18 mouse cellular contexts compared by ENCODE assay signal in genomic region chr4:155137891-155138290, GRCm38 (mm10). TPM values are rescaled to one million over a fixed set of nuclear protein-coding genes. Genes with fewer than 3 reads are reported as not detected.
A peak's percentile ranks its signal among the peaks of the same experiment; 100 is the strongest.
DNase-seq lines count a peak whose midpoint lies in the region; ATAC-seq and TF ChIP-seq lines count a peak whose summit lies in the region.
"Had no signal": no experiment of that assay in that cellular context is flagged by ENCODE, and none has a peak within 500 bp of the region (broad histone marks: within the 10 kb centered on the region; RNA-seq: fewer than 3 reads in every experiment).

No protein-coding gene starts in this region.

- H3K27ac ChIP-seq in forebrain, embryonic 10.5 days: peak overlapping the region; percentile 41; the same call in 1 of the 2 replicates
- no peak overlapping the region for H3K27ac ChIP-seq in forebrain, embryonic 12.5 days
- H3K27ac ChIP-seq in kidney, embryonic 15.5 days: no peak overlapping the region
- peak overlapping the region; percentile 40 for H3K27ac ChIP-seq in embryonic facial prominence, embryonic 10.5 days (replicated peaks)
- H3K27ac ChIP-seq in limb, embryonic 12.5 days: 0 out of 2 replicates have a peak overlapping the region, but pooled peaks have one; percentile 37
- H3K27ac ChIP-seq in hindbrain, postnatal 0 days: no peak overlapping the region
- H3K27ac ChIP-seq: heart, embryonic 15.5 days; hindbrain, embryonic 15.5 days; layer of hippocampus, adult 2 months; liver, embryonic 15.5 days had no signal

- H3K4me3 ChIP-seq in forebrain, embryonic 10.5 days: no peak overlapping the region
- no peak overlapping the region for H3K4me3 ChIP-seq in forebrain, embryonic 12.5 days (replicated peaks)
- no peak overlapping the region for H3K4me3 ChIP-seq in kidney, embryonic 15.5 days (replicated peaks)
- no peak overlapping the region for H3K4me3 ChIP-seq in embryonic facial prominence, embryonic 10.5 days
- no peak overlapping the region for H3K4me3 ChIP-seq in limb, embryonic 12.5 days (replicated peaks)
- no peak overlapping the region for H3K4me3 ChIP-seq in hindbrain, postnatal 0 days (ENCODE audit: low read length)
- H3K4me3 ChIP-seq: embryonic facial prominence, embryonic 13.5 days; heart, embryonic 15.5 days; hindbrain, embryonic 15.5 days; layer of hippocampus, adult 2 months; liver, embryonic 15.5 days had no signal

- TF ChIP-seq CTCF in hindbrain, postnatal 0 days (IDR thresholded peaks at IDR 0.05; ENCODE audit: low read depth): no peak

- no peaks in the 10 kb centered on the region for H3K27me3 ChIP-seq in forebrain, embryonic 10.5 days (ENCODE audit: poor library complexity, severe bottlenecking)
- H3K27me3 ChIP-seq in forebrain, embryonic 12.5 days: no peaks in the 10 kb centered on the region
- no peaks in the 10 kb centered on the region for H3K27me3 ChIP-seq in kidney, embryonic 15.5 days
- no peaks in the 10 kb centered on the region; the same call in 1 of the 2 replicates for H3K27me3 ChIP-seq in embryonic facial prominence, embryonic 10.5 days (replicated peaks; ENCODE audit: low read depth, poor library complexity, severe bottlenecking)
- no peaks in the 10 kb centered on the region for H3K27me3 ChIP-seq in limb, embryonic 12.5 days
- H3K27me3 ChIP-seq in hindbrain, postnatal 0 days (ENCODE audit: insufficient read depth, low read length): no peaks in the 10 kb centered on the region
- H3K27me3 ChIP-seq: embryonic facial prominence, embryonic 13.5 days; heart, embryonic 15.5 days; hindbrain, embryonic 15.5 days; liver, embryonic 15.5 days had no signal

- H3K9me3 ChIP-seq in forebrain, embryonic 10.5 days: no peaks in the 10 kb centered on the region
- H3K9me3 ChIP-seq in forebrain, embryonic 12.5 days: no peaks in the 10 kb centered on the region
- no peaks in the 10 kb centered on the region for H3K9me3 ChIP-seq in kidney, embryonic 15.5 days (replicated peaks)
- H3K9me3 ChIP-seq in embryonic facial prominence, embryonic 10.5 days: no peaks in the 10 kb centered on the region
- H3K9me3 ChIP-seq in limb, embryonic 12.5 days: no peaks in the 10 kb centered on the region
- H3K9me3 ChIP-seq in hindbrain, postnatal 0 days (ENCODE audit: low read length): no peaks in the 10 kb centered on the region
- H3K9me3 ChIP-seq: embryonic facial prominence, embryonic 13.5 days; heart, embryonic 15.5 days; hindbrain, embryonic 15.5 days; liver, embryonic 15.5 days had no signal

- no peak overlapping the region for H3K9ac ChIP-seq in forebrain, embryonic 12.5 days
- no peak overlapping the region for H3K9ac ChIP-seq in kidney, embryonic 15.5 days
- no peak overlapping the region for H3K9ac ChIP-seq in limb, embryonic 12.5 days (replicated peaks)
- no peak overlapping the region for H3K9ac ChIP-seq in hindbrain, postnatal 0 days (replicated peaks; ENCODE audit: low read length)
- H3K9ac ChIP-seq: embryonic facial prominence, embryonic 13.5 days; heart, embryonic 15.5 days; hindbrain, embryonic 15.5 days; liver, embryonic 15.5 days had no signal

- no peak for DNase-seq in forebrain, embryonic 10.5 days (ENCODE audit: extremely low spot score, low spot score)
- peak; percentile 88 for DNase-seq in kidney, adult 18-20 months
- DNase-seq in embryonic facial prominence, embryonic 10.5 days (ENCODE audit: low spot score): no peak
- DNase-seq in hindbrain, postnatal 0 days (ENCODE audit: low spot score): no peak
- no peak for DNase-seq in thymus, postnatal 4 days
- DNase-seq: adrenal gland, postnatal 25 days; B cell, adult 2 months; lung, postnatal 14 days; right cerebral cortex, postnatal 14 days had no signal

- no peak for ATAC-seq in forebrain, embryonic 12.5 days (ENCODE audit: low FRiP score)
- no peak for ATAC-seq in kidney, embryonic 15.5 days (replicated peaks; ENCODE audit: low FRiP score)
- no peak for ATAC-seq in limb, embryonic 12.5 days (ENCODE audit: insufficient number of reproducible peaks, insufficient read depth, low FRiP score, low TSS enrichment, low read depth)
- ATAC-seq in hindbrain, postnatal 0 days: no peak

- H3K4me2 ChIP-seq in forebrain, embryonic 12.5 days: no peak overlapping the region
- H3K4me2 ChIP-seq in kidney, embryonic 15.5 days: no peak overlapping the region
- no peak overlapping the region for H3K4me2 ChIP-seq in limb, embryonic 12.5 days
- H3K4me2 ChIP-seq in hindbrain, postnatal 0 days (ENCODE audit: low read depth, low read length): no peak overlapping the region
- H3K4me2 ChIP-seq: embryonic facial prominence, embryonic 13.5 days; heart, embryonic 15.5 days; hindbrain, embryonic 15.5 days; liver, embryonic 15.5 days; midbrain, embryonic 11.5 days had no signal

- WGBS in forebrain, embryonic 10.5 days: 92% methylated on average over 7 of the region's 7 CpGs
- WGBS in forebrain, embryonic 12.5 days: 91% methylated on average over 7 of the region's 7 CpGs
- WGBS in kidney, embryonic 15.5 days: 88% methylated on average over 7 of the region's 7 CpGs
- WGBS in embryonic facial prominence, embryonic 10.5 days: 87% methylated on average over 7 of the region's 7 CpGs
- 87% methylated on average over 7 of the region's 7 CpGs for WGBS in limb, embryonic 12.5 days
- WGBS in hindbrain, postnatal 0 days: 64% methylated on average over 7 of the region's 7 CpGs

- no peaks in the 10 kb centered on the region for H3K36me3 ChIP-seq in forebrain, embryonic 10.5 days (replicated peaks)
- H3K36me3 ChIP-seq in forebrain, embryonic 12.5 days (replicated peaks): no peaks in the 10 kb centered on the region
- H3K36me3 ChIP-seq in kidney, embryonic 15.5 days: no peaks in the 10 kb centered on the region
- no peaks in the 10 kb centered on the region for H3K36me3 ChIP-seq in embryonic facial prominence, embryonic 10.5 days (replicated peaks)
- H3K36me3 ChIP-seq in limb, embryonic 12.5 days: no peaks in the 10 kb centered on the region
- no peaks in the 10 kb centered on the region for H3K36me3 ChIP-seq in hindbrain, postnatal 0 days (ENCODE audit: insufficient read depth, low read length)
- H3K36me3 ChIP-seq: embryonic facial prominence, embryonic 13.5 days; heart, embryonic 15.5 days; hindbrain, embryonic 15.5 days; liver, embryonic 15.5 days had no signal

- H3K4me1 ChIP-seq in forebrain, embryonic 10.5 days: peaks cover 62% of the 10 kb centered on the region
- H3K4me1 ChIP-seq in forebrain, embryonic 12.5 days: peaks cover 38% of the 10 kb centered on the region
- peaks cover 59% of the 10 kb centered on the region for H3K4me1 ChIP-seq in kidney, embryonic 15.5 days
- H3K4me1 ChIP-seq in embryonic facial prominence, embryonic 10.5 days: peaks cover 78% of the 10 kb centered on the region
- H3K4me1 ChIP-seq in limb, embryonic 12.5 days (replicated peaks): peaks cover 81% of the 10 kb centered on the region
- 0 out of 2 replicates have a peak, but pooled peaks cover 7% of the 10 kb centered on the region for H3K4me1 ChIP-seq in hindbrain, postnatal 0 days (ENCODE audit: insufficient read depth, low read length)

RNA-seq across cellular contexts. Expression of gene Morn1, which starts 51.5 kb away (rescaled TPM):
- polyA plus RNA-seq in forebrain, embryonic 10.5 days (2016; fragmentation: Nextera tagmentation; extraction: Ambion mirVana): 4.5 and 6.8 TPM in 2 replicates
- polyA plus RNA-seq in forebrain, embryonic 12.5 days (2016; fragmentation: Nextera tagmentation; extraction: Ambion mirVana): 6.9 and 7.0 TPM in 2 replicates
- 5.1 and 5.3 TPM in 2 replicates for polyA plus RNA-seq in kidney, embryonic 15.5 days (2015; fragmentation: Nextera tagmentation; extraction: Ambion mirVana)
- polyA plus RNA-seq in embryonic facial prominence, embryonic 10.5 days (2016; fragmentation: Nextera tagmentation; extraction: Ambion mirVana): 4.3 and 5.4 TPM in 2 replicates
- polyA plus RNA-seq in limb, embryonic 12.5 days (2016; fragmentation: Nextera tagmentation; extraction: Ambion mirVana): 5.2 and 6.9 TPM in 2 replicates
- 0.86 and 9.0 TPM in 2 replicates for total RNA-seq in hindbrain, postnatal 0 days (2014; rRNA removed)
- 8.9 and 10.0 TPM in 2 replicates for polyA plus RNA-seq in hindbrain, postnatal 0 days (2015; fragmentation: Nextera tagmentation; extraction: Ambion mirVana)

RNA-seq across cellular contexts. Expression of gene Rer1, which starts 51.7 kb away (rescaled TPM):
- polyA plus RNA-seq in forebrain, embryonic 10.5 days (2016; fragmentation: Nextera tagmentation; extraction: Ambion mirVana): 133 and 137 TPM in 2 replicates
- 128 and 129 TPM in 2 replicates for polyA plus RNA-seq in forebrain, embryonic 12.5 days (2016; fragmentation: Nextera tagmentation; extraction: Ambion mirVana)
- 152 and 165 TPM in 2 replicates for polyA plus RNA-seq in kidney, embryonic 15.5 days (2015; fragmentation: Nextera tagmentation; extraction: Ambion mirVana)
- polyA plus RNA-seq in embryonic facial prominence, embryonic 10.5 days (2016; fragmentation: Nextera tagmentation; extraction: Ambion mirVana): 128 and 134 TPM in 2 replicates
- polyA plus RNA-seq in limb, embryonic 12.5 days (2016; fragmentation: Nextera tagmentation; extraction: Ambion mirVana): 136 and 141 TPM in 2 replicates
- total RNA-seq in hindbrain, postnatal 0 days (2014; rRNA removed): 85.4 and 93.5 TPM in 2 replicates
- 129 and 136 TPM in 2 replicates for polyA plus RNA-seq in hindbrain, postnatal 0 days (2015; fragmentation: Nextera tagmentation; extraction: Ambion mirVana)

Comparison
In these comparisons a context has a peak if more than half of its experiments do, and no peak if none do; other contexts are left out.
1. H3K27ac ChIP-seq: peak in forebrain, embryonic 10.5 days (single experiment), embryonic facial prominence, embryonic 10.5 days (single experiment) and limb, embryonic 12.5 days (single experiment); none in forebrain, embryonic 12.5 days (single experiment), kidney, embryonic 15.5 days (single experiment) and hindbrain, postnatal 0 days (single experiment).